7 mouse cellular contexts compared by ENCODE assay signal in the genomic region with DNA sequence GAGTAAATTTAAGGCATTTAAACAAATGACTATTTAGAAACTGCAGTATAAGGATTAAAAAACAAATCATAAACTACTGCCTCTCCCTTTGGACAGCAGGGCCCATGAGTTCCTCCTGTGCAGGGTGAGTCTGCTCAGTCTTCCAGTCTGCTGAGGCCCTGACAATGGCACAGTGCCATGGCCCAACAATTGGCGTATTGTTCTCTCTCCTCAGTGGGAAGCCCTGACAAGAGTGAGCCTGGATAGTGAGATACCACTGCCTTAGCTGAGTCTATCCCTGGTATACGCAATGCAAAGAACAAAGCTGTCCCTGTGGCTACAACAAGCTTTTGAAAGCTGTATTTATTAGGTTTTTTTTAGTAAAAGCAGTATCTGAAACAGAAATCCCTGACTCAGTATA.
DNase-seq lines count a peak whose midpoint lies in the region; ATAC-seq lines count a peak whose summit lies in the region.

No protein-coding gene starts in this region.

- peak; percentile 94 for ATAC-seq in hindbrain, embryonic 15.5 days (ENCODE audit: low FRiP score, low read depth)
- peak; percentile 97 for ATAC-seq in midbrain, embryonic 13.5 days

- H3K4me2 ChIP-seq in hindbrain, embryonic 15.5 days = no peak overlapping the region
- H3K4me2 ChIP-seq in midbrain, embryonic 13.5 days (replicated peaks) = no peak overlapping the region

- WGBS in hindbrain, embryonic 15.5 days = 10% methylated on average over 2 of the region's 2 CpGs
- 5% methylated on average over 2 of the region's 2 CpGs for WGBS in midbrain, embryonic 13.5 days

- DNase-seq in adrenal gland, postnatal 14 days = peak; percentile 61
- DNase-seq in embryo, embryonic 10 days (ENCODE audit: low spot score) = peak; percentile 73
- peak; percentile 62 for DNase-seq in gastrocnemius, postnatal 10 days
- peak; percentile 40 to 59 for DNase-seq in left cerebral cortex, adult 18-20 months (ENCODE audit: low spot score in 2 of 2)
- DNase-seq in urinary bladder, postnatal 25 days (ENCODE audit: low spot score) = no peak

- no peaks in the 10 kb centered on the region for H3K27me3 ChIP-seq in hindbrain, embryonic 15.5 days
- H3K27me3 ChIP-seq in midbrain, embryonic 13.5 days = no peaks in the 10 kb centered on the region

- H3K9me3 ChIP-seq in hindbrain, embryonic 15.5 days = no peaks in the 10 kb centered on the region
- no peaks in the 10 kb centered on the region for H3K9me3 ChIP-seq in midbrain, embryonic 13.5 days

- H3K27ac ChIP-seq in hindbrain, embryonic 15.5 days (replicated peaks) = no peak overlapping the region; the same call in 1 of the 2 replicates
- H3K27ac ChIP-seq in midbrain, embryonic 13.5 days = no peak overlapping the region

- no peak overlapping the region for H3K9ac ChIP-seq in hindbrain, embryonic 15.5 days
- no peak overlapping the region for H3K9ac ChIP-seq in midbrain, embryonic 13.5 days (replicated peaks)

- no peaks in the 10 kb centered on the region for H3K36me3 ChIP-seq in hindbrain, embryonic 15.5 days
- H3K36me3 ChIP-seq in midbrain, embryonic 13.5 days = no peaks in the 10 kb centered on the region

- no peaks in the 10 kb centered on the region for H3K4me1 ChIP-seq in hindbrain, embryonic 15.5 days (replicated peaks)
- H3K4me1 ChIP-seq in midbrain, embryonic 13.5 days (replicated peaks) = peaks cover 6% of the 10 kb centered on the region; the same call in 1 of the 2 replicates

- H3K4me3 ChIP-seq in hindbrain, embryonic 15.5 days = no peak overlapping the region
- H3K4me3 ChIP-seq in midbrain, embryonic 13.5 days (replicated peaks) = no peak overlapping the region
